Mouse (Mus musculus): ENCODE results near the gene Gm4631. TPM values are rescaled to one million over a fixed set of nuclear protein-coding genes. Genes with fewer than 3 reads are reported as not detected.
"Not testable (repeated sequence)": the region's sequence is repeated elsewhere in the genome, so short reads cannot be mapped to it uniquely, and the experiment has no call there.

Gm4631 gene
- 13.3 and 14.1 TPM in 2 replicates for polyA plus RNA-seq (2014; fragmentation: Nextera tagmentation; extraction: Ambion mirVana)

DNA sequence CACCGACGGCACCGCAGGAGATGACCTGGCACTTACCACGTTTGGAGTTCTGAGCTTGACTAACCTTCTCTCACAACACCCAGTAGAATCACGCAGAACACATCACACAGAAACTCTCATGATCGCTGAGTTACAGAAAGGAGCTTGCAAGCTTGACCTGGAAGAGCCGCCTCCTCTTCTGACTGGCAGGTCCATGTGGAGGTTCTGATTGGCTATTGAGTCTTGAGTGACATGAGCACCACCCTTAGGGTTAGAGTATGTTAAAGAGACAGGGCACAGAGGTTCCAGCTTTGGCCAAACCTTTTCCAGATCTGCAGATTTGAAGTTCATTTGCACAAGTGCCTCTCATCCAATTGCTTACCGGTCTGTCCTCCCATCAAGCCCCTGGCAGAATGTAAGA is at the start of gene Gm4631:
TSS of gene Gm4631 (minus strand) at position 101 of the 400 bp plus-strand sequence.
- not testable (repeated sequence) for H3K36me3 ChIP-seq (ENCODE audit: control insufficient read depth, insufficient read depth, low read length); H3K27me3 ChIP-seq (ENCODE audit: control insufficient read depth, insufficient read depth, low read length); ATAC-seq (replicated peaks; ENCODE audit: insufficient number of reproducible peaks, low FRiP score, low TSS enrichment)

GRCm38 (mm10) chr2:175372136-175372535 is 34.1 kb upstream of the Gm4631 start, which contains the start of gene Zfp968:
Gene Zfp968, plus strand, starts transcription at chr2:175372436.
- not testable (repeated sequence) for H3K27me3 ChIP-seq (ENCODE audit: control insufficient read depth, insufficient read depth, low read length); H3K4me1 ChIP-seq (ENCODE audit: control insufficient read depth, insufficient read depth, low read length); H3K4me2 ChIP-seq; H3K36me3 ChIP-seq (ENCODE audit: control insufficient read depth, insufficient read depth, low read length); ATAC-seq (replicated peaks; ENCODE audit: insufficient number of reproducible peaks, low FRiP score, low TSS enrichment); H3K9ac ChIP-seq (ENCODE audit: low read depth, low read length); H3K27ac ChIP-seq (ENCODE audit: low read depth, low read length); H3K4me3 ChIP-seq (ENCODE audit: low read depth, low read length); H3K9me3 ChIP-seq (replicated peaks; ENCODE audit: control insufficient read depth, low read length)
- WGBS (ENCODE audit: insufficient replicate concordance) = no CpG with 5 or more reads among the region's 6 CpGs

More for the DNA sequence above, at the start of gene Gm4631:
- H3K9me3 ChIP-seq (replicated peaks; ENCODE audit: control insufficient read depth, low read length); H3K4me1 ChIP-seq (ENCODE audit: control insufficient read depth, insufficient read depth, low read length); H3K9ac ChIP-seq (ENCODE audit: low read depth, low read length); H3K27ac ChIP-seq (ENCODE audit: low read depth, low read length); H3K4me2 ChIP-seq; H3K4me3 ChIP-seq (ENCODE audit: low read depth, low read length): not testable (repeated sequence)
- no CpG with 5 or more reads among the region's 8 CpGs for WGBS (ENCODE audit: insufficient replicate concordance)

DNA sequence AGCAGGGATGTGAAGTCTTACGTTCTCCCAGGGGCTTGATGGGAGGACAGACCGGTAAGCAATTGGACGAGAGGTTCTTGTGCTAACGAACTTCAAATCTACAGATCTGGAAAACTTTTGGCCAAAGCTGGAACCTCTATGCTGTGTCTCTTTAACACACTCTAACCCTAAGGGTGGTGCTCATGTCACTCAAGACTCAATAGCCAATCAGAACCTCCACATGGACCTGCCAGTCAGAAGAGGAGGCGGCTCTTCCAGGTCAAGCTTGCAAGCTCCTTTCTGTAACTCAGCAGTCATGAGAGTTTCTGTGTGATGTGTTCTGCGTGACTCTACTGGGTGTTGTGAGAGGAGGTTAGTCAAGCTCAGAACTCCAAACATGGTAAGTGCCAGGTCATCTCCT is 63.2 kb downstream of the Gm4631 start, which contains the start of gene Gm14440:
TSS of gene Gm14440 (plus strand) at position 301 of the 400 bp plus-strand sequence.
- not testable (repeated sequence) for H3K9me3 ChIP-seq (replicated peaks; ENCODE audit: control insufficient read depth, low read length); H3K27me3 ChIP-seq (ENCODE audit: control insufficient read depth, insufficient read depth, low read length); H3K27ac ChIP-seq (ENCODE audit: low read depth, low read length); H3K4me1 ChIP-seq (ENCODE audit: control insufficient read depth, insufficient read depth, low read length); ATAC-seq (replicated peaks; ENCODE audit: insufficient number of reproducible peaks, low FRiP score, low TSS enrichment); H3K4me2 ChIP-seq; H3K4me3 ChIP-seq (ENCODE audit: low read depth, low read length); H3K9ac ChIP-seq (ENCODE audit: low read depth, low read length); H3K36me3 ChIP-seq (ENCODE audit: control insufficient read depth, insufficient read depth, low read length)
- WGBS (ENCODE audit: insufficient replicate concordance) = no CpG with 5 or more reads among the region's 6 CpGs

Other genes starting within 250 kb of the Gm4631 start
- gene Gm14399, start 196.2 kb downstream of the Gm4631 start, polyA plus RNA-seq (2014; fragmentation: Nextera tagmentation; extraction: Ambion mirVana) = 6.5 TPM in 2 replicates
- gene Gm14443, start 162.3 kb downstream of the Gm4631 start, polyA plus RNA-seq (2014; fragmentation: Nextera tagmentation; extraction: Ambion mirVana) = 0.21 and 0.76 TPM in 2 replicates
- 4.1 and 4.9 TPM in 2 replicates for gene Gm14391, start 131.3 kb downstream of the Gm4631 start, polyA plus RNA-seq (2014; fragmentation: Nextera tagmentation; extraction: Ambion mirVana)
- 0.79 and 2.4 TPM in 2 replicates for gene Gm14440, start 63.1 kb downstream of the Gm4631 start, polyA plus RNA-seq (2014; fragmentation: Nextera tagmentation; extraction: Ambion mirVana)
- 5.9 and 8.3 TPM in 2 replicates for gene Zfp968, start 34.2 kb upstream of the Gm4631 start, polyA plus RNA-seq (2014; fragmentation: Nextera tagmentation; extraction: Ambion mirVana)
- 8.5 and 16.3 TPM in 2 replicates for gene Gm4724, start 97.6 kb upstream of the Gm4631 start, polyA plus RNA-seq (2014; fragmentation: Nextera tagmentation; extraction: Ambion mirVana)
- gene Zfp965, start 131.8 kb upstream of the Gm4631 start, polyA plus RNA-seq (2014; fragmentation: Nextera tagmentation; extraction: Ambion mirVana) = 7.2 and 8.4 TPM in 2 replicates